Mouse (Mus musculus) left cerebral cortex, postnatal 25 days (tissue): ENCODE results near the gene Ctsa. TPM values are rescaled to one million over a fixed set of nuclear protein-coding genes. Genes with fewer than 3 reads are reported as not detected.
A peak's percentile ranks its signal among the peaks of the same experiment; 100 is the strongest.
"Not testable (repeated sequence)": the region's sequence is repeated elsewhere in the genome, so short reads cannot be mapped to it uniquely, and the experiment has no call there.

Source experiments
- DNase-seq, 2 experiments: peaks; one replicate each; pipeline ENCODE4 v3.0.0; 2022; ENCODE audit warnings: low spot score in 2 of 2, mixed read lengths in 1 of 2
- intact Hi-C: fragments of 180-260 bp; cut with DNase I; formaldehyde crosslinking; loops from one replicate; pipeline ENCODE4 v1.15.1; 2025
- total RNA-seq, 2 experiments: library from RNA; stranded (reverse); gene quantifications; 2 replicates each; pipeline ENCODE4 v1.2.3; 2021

Ctsa gene
- total RNA-seq, 2 experiments from 2014 or later = 86.2 to 102 TPM

DNA sequence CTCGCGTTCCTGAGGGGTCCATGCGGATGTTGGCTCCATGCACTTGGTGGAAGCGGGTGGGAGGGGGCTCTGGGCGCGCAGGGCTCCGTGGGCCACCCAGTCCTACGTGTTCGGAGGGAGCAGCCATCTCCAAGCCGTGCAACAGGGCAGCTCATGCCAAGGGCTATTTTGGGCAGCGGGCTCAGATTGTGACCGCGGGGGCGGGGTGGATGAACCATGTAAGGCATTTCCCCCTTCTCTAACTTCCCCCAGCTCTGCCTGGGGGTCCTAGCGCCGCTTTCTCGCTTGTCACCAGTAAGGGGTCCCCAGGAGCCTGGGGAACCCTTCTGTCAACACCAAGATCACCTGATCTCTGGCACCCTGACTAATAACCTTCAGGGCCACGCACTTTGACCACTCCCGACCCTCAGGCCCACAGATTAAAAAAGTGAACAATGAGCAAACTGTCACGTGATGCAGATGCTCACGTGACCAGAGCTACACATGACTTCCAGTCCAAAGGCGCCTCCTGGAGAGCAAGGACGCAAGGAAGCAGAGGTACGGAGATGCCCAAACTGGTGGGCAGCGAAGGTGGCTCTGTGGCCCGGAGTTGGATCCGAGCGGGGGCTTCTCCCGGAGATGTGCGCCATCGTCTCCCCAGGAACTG lies 764 bp downstream of the Ctsa start, which contains the start of gene Neurl2:
Gene Neurl2, minus strand, starts transcription at position 143 of the 646 bp plus-strand sequence.
- intact Hi-C loops = loop anchor here (1.0 to 2.0 kb wide), 2 partner anchors 46 to 77 kb away; partner anchors contain the start of genes Pcif1 and Zfp335
- peak; percentile 93 to 97 for DNase-seq

DNA sequence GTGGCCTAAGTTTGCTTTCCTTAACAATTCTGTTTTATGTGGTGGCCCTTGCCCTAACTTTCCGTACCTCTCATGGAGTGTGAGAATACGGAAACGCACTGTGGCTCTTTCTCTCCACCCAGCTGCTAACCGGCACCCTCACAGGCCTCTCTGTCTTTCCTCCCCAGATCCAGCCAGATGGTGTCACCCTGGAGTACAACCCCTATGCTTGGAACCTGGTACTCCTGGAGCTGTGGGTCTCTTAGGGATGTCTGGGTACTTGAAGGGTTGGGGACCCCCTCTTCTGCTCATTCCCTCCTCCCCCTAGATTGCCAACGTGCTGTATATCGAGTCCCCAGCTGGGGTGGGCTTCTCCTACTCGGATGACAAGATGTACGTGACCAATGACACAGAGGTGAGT lies 1.9 kb downstream of the Ctsa start:
- intact Hi-C loops = no loop called here
- peak in 1 of 2 experiments; percentile 43 for DNase-seq

DNA sequence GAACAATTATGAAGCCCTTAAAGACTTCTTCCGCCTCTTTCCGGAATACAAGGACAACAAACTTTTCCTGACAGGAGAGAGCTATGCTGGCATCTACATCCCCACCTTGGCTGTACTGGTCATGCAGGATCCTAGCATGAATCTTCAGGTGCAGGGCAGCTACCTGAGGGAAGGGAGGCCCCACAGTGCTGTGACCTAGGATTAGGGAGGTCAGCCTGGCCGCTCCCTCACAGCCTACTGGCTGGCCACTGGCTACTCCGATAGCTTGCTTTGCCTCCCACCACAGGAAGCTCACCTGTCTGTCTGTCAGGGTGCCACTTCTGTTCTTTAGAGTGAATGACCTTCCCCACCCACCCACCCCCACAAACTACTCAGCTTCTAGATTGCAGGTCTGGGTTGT lies 2.5 kb downstream of the Ctsa start:
- no peak for DNase-seq
- intact Hi-C loops = no loop called here

DNA sequence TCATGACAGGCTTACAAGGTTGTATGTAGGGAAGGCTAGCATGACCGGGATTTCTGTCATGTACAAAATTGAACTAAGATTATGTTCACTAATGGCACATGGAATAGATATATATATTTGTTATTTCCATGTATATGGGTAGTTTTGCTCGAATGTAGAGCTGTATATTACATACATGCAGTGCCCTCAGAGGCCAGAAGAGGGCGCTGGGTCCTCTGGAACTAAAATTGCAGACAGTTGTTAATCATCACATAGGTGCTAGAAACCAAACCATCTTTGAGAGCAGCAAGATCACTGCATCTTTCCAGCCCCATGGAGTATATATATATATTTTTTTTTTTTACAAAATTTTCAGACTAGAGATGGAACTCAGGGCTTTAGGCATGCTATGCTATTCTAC lies 13.1 kb downstream of the Ctsa start:
- intact Hi-C loops = no loop called here
- no peak for DNase-seq

DNA sequence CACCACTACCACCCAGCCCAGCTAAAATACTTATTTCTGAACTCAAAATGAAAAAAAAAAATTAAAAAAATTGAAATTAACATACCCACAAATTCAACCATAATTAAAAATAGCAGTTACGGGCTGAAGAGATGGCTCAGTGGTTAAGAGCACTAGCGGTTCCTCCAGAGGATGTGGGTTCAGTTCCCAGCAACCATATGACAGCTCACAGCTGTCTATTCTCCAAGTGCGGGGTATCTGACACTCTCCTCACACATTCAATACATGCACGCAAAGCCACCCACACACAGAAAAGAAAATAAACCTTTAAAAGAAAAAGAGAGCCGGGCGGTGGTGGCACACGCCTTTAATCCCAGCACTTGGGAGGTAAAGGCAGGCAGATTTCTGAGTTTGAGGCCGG lies 17.4 kb downstream of the Ctsa start:
- intact Hi-C loops = no loop called here
- DNase-seq = peak in 1 of 2 experiments; percentile 63

DNA sequence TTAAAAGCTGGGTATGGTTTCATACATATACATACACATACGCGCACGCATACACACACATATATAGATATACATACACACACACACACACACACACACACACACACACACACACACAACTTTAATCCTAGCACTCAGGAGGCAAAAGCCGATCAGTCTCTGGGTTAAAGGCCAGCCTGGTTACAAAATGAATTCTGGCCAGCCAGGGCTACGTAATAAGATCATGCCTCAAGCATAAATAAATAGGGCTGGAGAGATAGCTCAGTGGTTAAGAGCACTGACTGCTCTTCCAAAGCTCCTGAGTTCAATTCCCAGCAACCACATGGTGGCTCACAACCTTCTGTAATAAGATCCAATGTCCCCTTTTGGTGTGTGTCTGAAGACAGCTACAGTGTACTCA lies 22.9 kb downstream of the Ctsa start:
- DNase-seq, intact Hi-C loops: not testable (repeated sequence)

DNA sequence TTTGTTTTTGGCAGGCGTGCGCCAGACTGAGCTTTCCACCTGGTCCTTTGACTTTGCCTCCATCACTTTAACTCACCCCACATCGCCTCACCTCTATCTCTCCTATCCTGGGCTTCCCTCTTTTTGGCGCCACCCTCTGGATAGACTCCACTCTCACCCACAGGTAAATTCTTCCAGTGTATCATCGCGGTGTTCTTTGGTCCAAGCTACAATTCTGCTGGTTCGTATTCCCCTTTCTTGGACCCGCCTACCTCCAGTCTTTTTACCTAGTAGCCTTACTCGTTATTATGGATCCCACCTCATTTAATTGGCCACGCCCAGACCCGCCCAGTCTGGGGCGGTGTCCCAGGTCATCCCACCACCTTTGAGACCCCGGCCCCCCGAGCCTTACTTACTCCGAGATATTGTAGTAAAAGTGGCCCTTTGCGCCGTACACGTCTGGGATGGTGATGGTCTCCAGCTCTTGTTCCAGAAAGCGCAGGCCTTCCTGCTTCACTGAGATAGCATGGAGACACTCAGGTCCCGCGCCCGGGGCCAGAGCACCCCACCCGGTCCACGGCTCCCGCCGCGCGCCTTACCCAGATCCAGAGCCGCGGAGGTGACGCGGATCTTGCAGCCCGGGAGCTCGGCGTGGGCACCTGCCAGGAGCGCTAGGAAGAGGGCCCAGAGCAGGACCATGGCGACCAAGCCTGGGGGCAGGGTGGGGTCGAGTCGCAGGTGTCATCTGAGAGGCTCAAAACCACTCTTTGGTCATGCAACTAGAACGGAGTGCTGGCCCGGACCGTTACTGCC lies 23.8 kb downstream of the Ctsa start:
- intact Hi-C loops = no loop called here
- no peak for DNase-seq

DNA sequence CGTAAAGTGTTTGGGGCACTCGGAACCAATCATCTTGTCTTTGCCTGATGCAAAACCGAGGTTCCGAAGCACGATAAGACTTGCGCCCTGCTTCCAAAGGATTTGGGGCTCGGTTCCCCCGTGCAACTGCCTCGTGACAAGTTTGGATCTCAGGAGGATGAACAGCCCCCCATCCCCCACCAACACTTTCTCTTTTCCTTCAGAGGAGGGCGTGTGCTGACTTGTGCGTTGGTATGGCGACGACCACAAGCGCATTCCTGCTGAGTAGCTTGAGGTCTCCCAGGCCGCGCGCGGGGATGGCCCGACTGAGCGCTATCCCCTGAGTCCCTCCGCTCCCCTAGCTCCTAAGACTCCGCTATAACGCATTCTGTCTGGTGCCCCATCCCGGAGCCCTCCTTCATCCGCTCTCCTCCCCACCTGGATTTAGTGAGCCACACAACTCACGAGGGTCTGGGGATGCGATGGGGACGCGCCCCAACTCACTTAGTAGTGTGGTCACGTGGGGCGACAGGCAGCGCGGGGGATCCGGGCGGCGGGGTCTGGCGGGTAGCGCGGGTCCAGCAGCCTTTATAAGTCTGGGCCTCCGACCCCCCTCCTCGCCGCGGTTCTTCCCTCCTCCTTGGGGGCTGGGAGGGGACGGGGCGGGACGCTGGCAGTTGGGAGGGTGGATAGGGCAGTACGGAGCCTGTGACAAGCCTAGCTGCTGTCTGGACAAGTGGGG lies 24.6 kb downstream of the Ctsa start, which contains the start of gene Pltp:
Gene Pltp, minus strand, starts transcription at position 611 of the 721 bp plus-strand sequence.
- intact Hi-C loops = no loop called here
- peak in 1 of 2 experiments; percentile 13 for DNase-seq

DNA sequence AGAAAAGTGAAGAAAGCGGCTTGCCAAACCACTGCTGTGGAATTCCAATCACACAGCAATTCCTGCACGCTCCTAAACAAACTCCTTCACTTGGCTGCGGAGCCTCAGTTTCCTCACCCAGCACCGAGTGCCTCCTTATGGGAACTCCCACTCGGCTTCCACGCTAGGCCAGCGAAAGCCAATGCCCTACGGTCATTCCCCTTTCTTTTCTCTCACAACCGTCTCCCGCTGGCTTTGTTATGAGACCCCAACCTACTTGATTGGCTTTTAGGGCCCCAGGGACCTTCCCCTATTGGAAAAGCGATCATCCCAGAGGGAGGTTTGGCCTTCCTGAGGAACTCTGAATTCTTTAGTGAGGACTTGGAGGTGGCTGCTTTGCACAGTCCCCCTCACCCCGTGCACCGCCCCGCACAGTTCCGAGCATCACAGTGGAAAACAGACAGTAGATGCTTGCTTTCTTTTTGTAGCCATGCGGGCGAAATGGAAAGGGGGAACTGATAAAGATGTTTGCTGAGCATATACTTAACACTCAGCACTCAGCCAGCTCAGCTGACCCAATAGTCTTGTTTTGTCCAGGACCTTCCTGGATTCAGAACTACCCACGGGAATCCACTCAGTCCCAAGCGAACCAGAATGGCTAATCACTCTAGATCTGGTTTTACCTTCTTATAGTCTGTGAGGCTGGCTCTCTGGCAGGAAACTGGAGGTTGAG lies 25.3 kb downstream of the Ctsa start:
- intact Hi-C loops = no loop called here
- DNase-seq = no peak

DNA sequence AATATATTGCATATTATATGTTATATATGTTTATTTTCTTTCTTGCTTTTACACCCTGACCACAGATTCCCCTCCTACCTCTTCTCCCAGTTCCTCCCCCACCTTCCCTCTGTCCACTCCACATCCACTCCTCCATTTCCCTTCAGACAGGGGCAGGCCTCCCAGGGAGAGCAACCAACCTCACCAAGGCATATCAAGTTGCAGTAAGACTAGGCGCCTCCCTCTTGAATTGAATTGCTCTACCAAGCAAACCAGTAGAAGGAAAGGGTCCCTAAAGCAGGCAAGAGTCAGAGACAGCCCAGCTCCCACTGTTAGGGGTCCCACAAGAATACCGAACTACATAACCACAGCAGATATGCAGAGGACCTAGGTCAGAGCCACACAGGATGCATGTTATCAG lies 26.5 kb downstream of the Ctsa start:
- intact Hi-C loops = no loop called here
- no peak for DNase-seq

DNA sequence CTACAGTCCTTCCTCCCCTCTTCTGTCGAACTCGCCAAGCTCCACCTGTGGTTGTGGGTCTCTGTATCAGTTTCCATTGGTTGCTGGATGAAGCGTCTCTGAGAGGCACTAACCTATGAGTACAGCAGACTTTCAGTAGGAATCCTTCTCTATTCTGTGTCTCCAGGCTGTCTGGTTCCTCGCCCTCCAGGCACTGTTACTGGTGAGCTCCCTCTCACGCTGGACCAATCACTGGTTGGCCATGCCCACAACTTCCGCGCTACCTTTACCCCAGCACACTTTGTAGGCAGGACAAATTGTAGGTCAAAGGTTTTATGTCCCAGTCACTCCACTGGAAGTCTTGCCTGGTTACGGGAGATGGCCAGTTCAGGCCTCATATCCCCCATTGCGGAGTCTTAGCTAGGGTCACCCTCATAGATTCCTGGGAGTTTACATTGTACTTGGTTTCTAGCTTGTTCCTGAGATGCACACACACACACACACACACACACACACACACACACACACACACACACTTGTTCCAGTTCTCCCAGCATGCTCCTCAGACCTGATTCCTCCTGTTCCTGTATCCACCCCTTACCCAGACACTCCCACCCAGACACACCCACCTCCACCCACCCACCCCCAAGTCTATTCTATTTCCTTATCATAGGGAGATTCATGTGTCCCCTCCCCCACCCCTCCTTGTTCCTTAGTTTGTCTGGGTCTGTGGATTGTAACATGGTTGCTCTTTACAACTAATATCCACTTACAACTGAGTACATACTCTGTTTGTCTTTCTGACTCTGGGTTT lies 27.2 kb downstream of the Ctsa start:
- DNase-seq = no peak
- intact Hi-C loops = no loop called here

DNA sequence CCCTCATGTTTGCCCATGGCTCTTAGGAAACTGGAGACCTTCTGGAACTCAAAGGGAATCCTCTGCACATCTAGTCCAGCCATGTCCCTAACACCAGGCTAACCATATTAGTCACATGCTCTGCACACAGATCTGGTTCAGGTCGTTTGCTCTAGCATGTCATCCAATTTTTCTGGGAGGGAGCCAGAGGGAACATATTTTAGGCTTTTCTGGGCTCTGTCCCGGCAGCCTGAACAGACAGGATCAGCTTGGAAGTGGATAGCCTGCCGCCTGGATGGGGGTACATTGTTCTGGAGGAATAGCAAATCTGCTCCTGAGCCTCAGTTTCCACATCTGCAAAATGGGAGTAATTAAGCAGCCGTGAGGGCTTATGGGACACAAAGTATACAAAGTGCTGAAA lies 28.4 kb downstream of the Ctsa start:
- no peak for DNase-seq
- intact Hi-C loops = no loop called here

DNA sequence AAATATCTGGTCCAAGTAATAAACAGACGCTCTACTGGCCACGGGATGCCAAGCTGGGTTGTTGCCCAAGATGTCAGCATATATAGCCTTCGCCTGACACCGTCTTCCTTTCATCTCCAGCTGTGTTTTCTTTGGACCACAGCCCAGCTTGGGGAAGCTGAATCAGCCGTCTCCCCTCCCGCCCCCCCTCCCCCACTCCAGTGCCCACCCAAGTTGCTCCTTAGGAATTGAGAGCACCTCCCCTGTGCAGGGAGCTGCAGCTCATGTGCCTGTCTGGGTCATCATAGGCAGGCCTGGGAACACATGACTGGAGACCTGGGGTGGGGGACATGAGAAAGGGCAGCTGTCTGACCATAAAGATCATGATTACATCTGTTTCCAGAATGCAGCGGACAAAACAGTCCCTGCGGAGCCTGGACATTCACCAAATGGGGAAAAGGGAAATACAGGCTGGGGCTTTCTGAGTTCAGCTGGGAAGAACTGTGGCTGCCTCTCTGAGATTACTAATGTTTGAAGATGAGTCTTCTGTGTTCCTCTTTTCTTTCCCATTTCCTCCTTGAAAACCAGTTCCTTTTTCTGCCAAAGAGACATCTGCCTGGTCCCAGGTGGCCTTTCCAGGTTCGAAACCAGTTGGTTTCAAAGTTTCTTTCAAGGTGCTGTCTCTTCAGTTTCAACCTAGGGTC lies 29.6 kb downstream of the Ctsa start:
- intact Hi-C loops = no loop called here
- DNase-seq = no peak

DNA sequence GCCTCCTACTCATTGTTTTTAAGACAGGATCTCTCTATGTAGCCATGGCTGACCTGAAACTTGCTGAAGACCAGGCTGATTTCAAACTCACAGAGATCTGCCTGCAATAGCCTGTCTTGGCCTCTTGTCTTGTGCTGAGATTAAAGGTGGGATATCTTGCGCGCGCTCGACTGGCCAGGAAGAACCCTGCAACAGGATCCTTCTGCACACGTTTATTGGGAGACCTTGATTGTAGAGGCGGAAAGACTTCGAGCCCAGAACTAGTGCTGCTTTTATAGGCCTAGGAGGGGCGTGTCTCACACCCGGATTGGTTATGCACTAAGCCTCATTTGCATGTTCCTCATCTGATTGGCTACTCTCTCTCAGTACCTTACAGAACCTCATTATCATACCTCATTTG lies 30.7 kb downstream of the Ctsa start:
- DNase-seq, intact Hi-C loops: not testable (repeated sequence)

DNA sequence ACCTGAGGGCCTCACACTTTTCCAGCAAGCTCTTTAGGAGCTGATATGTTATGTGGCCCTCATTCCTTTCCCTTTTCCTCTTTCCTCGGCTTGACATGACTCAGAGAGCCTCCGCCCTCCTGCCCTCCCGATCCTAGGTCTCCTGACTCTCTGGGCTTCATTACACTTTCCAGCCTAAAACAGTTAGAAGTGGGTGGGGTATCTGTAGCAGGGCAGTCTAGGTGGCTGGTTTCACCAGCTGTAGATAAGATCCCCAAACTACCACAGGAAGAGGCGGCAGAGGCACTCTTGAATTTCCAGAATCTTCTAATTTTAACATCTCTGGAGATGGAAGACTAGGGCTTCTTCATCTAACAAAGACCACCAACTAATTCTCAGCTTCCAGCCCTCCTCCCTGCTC lies 31.9 kb downstream of the Ctsa start:
- DNase-seq = no peak
- intact Hi-C loops = no loop called here

DNA sequence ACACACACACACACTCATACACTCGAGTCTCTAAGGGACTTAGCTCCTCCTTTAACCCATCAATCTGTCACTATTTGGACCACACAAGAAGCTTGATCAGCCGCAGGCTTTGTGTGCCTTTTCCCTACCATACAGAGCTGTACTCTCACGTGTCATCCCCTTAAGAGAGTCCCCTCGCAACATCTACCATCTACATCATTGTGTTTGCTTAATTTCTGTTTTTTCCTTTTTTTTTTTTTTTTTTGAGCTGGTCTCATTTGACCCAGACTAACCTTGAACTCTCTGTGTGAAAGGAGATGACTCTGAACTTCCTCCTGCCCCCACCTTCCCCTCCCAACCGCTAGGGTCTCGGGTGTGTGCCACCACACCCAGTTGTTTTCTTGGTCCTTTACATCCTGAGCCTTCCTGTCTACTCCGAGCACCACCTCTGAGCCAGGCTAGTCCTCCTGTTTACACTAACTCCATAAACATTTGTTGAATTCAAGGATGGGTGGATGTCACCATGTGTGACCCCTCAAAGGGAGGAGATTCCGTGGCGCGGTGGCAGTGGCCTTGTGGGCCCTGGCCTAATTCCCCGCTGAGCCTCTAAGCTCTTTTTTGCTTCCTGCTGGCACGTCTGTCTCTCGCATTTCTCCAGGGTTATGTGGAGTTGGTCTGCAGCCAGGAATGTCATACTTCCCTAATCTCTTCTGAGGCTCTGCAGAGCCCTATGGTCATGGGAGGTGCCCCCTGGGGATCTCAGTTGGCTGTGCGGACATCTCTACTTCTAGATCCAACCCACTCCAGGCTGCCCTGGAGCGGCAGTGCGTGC lies 34.3 kb downstream of the Ctsa start:
- intact Hi-C loops = no loop called here
- no peak for DNase-seq

DNA sequence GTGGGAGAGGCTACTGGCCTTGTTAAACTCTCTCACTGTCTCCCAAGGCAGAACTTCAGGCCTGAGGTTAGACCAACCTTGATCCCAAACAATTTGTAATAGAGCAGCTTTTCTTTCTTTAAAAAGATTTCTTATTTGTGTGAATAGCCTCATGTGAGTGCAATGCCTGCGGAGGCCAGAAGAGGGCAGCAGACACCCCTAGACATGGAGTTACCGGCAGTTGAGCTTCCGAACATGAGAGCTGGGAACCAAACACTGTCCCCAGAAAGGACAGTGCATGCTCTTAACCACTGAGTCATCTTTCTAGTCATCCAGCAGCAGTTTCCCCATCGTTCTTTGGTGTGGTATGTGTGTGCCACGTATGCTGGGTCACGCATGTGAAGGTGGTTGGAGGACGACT lies 34.9 kb downstream of the Ctsa start:
- intact Hi-C loops = no loop called here
- DNase-seq = no peak

DNA sequence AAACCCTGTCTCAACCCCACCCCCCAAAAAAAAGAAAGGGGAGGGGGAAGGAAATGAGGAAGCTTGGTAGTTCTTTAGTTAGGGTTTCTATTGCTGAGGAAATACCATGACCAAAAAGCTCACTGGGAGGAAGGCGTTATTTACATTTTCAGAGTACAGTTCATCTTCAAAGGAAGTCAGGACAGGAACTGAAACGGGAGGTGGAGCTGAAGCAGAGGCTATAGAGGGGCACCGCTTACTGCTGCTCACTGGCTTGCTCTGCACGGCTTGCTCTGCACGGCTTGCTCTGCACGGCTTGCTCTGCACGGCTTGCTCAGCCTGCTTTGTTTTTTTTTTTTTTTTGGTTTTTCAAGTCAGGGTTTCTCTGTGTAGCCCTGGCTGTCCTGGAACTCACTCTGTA lies 35.8 kb downstream of the Ctsa start:
- DNase-seq = no peak
- intact Hi-C loops = no loop called here
